Mouse (Mus musculus) left cerebral cortex, adult 18-20 months (tissue): Measurements from ENCODE around the gene Trmt44. TPM values are rescaled to one million over a fixed set of nuclear protein-coding genes. Genes with fewer than 3 reads are reported as not detected.
A peak's percentile ranks its signal among the peaks of the same experiment; 100 is the strongest.
"Not testable (repeated sequence)": the region's sequence is repeated elsewhere in the genome, so short reads cannot be mapped to it uniquely, and the experiment has no call there.

Source experiments
- DNase-seq, 2 experiments: peaks; one replicate each; pipeline ENCODE4 v3.0.0; 2021 to 2022; ENCODE audit warnings: low spot score in 2 of 2, mixed read lengths in 1 of 2
- total RNA-seq, 2 experiments: library from RNA; stranded (reverse); gene quantifications; 2 replicates each; pipeline ENCODE4 v1.2.3; 2021

The Trmt44 gene
- total RNA-seq, 2 experiments from 2014 or later: 9.0 to 9.7 TPM

GRCm38 (mm10) chr5:35592081-35592736 is 17.3 kb upstream of the Trmt44 start:
- no peak for DNase-seq

- no peak for DNase-seq
These were observed 16.6 kb upstream of the Trmt44 start for GRCm38 (mm10) chr5:35591497-35591896.

DNA sequence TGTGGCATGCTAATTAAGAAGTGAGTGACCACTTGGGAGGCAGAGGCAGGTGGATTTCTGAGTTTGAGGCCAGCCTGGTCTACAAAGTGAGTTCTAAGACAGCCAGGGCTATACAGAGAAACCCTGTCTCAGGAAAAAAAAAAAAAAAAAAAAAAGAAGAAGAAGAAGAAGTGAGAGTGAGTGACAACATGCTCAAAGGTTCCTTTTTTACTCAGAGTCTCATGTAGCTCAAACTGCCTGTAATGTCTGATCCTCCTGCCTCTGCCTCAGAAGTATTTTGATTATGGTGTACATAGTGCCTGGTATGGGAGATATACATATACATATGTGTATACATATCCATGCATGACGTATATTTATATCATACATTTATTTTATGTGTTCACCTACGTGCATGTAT is 9.4 kb upstream of the Trmt44 start:
- DNase-seq: not testable (repeated sequence)

- DNase-seq: no peak
These were observed 8.4 kb upstream of the Trmt44 start for GRCm38 (mm10) chr5:35583221-35583783.

- DNase-seq: peak; percentile 98 to 99
These were observed 7.8 kb upstream of the Trmt44 start, which contains the start of gene Acox3 for GRCm38 (mm10) chr5:35582445-35583220. TSS of gene Acox3 (plus strand) at chr5:35583040.

GRCm38 (mm10) chr5:35580156-35580922 is 5.5 kb upstream of the Trmt44 start:
- DNase-seq: no peak

DNA sequence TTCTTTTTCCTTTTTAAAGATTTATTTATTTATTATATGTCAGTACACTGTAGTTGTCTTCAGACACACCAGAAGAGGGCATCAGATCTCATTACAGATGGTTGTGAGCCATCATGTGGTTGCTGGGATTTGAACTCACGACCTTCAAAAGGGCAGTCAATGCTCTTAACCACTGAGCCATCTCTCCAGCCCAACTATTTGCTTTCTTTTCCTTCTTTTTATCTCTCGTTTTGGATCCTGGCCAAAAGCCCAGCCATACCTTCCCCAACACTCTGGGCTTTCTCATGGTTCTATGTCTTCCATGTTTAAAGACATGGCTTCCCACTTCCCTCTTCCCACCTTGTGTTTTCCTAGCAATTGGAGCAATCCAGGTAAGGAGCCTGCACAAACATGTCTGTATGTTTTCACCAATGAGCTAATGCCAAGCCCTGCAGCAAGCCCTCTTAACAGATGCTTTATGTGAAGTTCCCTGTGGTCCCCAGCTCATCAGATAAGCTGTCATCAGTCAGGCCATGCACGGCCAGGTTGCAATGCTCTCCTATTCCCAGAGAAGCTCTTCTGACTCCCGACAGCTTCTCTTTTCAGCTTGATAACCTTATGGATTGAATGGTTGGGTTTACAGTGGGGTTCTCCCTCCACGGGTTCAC is 4.5 kb upstream of the Trmt44 start:
- no peak for DNase-seq

- DNase-seq: no peak
These were observed 3.5 kb upstream of the Trmt44 start for GRCm38 (mm10) chr5:35578411-35578810.

GRCm38 (mm10) chr5:35576409-35577020 is 1.6 kb upstream of the Trmt44 start:
- no peak for DNase-seq

DNA sequence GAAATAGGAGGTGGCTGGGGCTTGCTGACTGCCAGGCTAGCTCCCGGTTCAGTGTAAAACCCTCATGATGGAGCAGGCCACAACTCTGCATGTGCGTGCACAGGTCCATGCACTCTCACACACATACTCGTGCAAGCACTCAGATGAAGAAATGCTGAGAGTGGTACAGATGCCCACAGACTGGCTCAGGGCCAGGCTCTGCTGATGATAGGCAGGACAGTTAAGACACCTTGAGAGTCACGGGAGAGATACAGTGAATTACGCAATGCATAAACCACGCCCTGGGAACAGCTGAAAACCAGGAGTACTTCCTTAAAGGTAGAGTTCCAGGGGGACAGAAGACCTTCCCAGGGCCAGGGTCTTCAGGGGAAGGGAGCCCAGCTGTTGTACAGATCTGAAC is 3.3 kb downstream of the Trmt44 start:
- DNase-seq: no peak

- DNase-seq: peak in 1 of 2 experiments; percentile 52
These were observed 8.2 kb downstream of the Trmt44 start for GRCm38 (mm10) chr5:35566632-35567031.

DNA sequence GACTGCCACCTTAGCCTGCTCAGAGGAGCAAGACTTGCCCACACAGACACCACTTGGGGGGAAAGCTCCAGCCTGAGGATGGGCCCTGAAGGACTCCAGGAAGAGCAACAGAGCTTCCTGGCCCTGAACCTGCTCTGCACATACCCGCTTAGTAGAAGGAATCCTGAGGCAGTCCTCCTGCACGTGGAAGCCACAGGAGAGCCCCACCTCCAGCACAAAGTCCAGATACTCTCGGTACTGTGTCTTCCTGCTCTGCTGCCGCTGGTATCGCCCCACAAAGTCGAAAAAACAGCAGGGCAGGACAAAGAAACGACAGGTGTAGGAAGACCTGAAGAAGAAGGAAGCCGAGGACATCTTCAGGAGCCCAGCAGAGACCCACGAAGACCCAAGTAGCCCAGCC is 9.7 kb downstream of the Trmt44 start:
- no peak for DNase-seq

DNA sequence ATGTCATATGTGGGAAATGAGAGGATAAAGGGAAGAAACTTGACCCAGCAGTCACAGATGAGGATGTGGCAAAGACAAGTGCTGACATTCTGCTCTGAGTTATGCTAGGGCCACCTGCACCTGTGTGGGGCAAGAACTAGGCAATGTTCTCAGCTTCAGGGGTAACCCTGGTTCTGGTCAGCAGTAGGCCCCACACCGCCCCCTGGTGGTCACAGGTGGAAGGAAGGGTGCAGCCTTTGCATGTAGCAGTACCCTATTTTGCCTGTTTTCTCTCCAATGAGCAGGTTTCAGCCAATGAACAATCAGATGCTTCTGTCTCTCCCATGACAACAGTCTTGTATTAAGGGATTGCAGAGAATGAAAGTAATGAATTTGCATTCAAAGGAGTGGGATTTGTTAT is 11.4 kb downstream of the Trmt44 start:
- peak; percentile 68 to 81 for DNase-seq

DNA sequence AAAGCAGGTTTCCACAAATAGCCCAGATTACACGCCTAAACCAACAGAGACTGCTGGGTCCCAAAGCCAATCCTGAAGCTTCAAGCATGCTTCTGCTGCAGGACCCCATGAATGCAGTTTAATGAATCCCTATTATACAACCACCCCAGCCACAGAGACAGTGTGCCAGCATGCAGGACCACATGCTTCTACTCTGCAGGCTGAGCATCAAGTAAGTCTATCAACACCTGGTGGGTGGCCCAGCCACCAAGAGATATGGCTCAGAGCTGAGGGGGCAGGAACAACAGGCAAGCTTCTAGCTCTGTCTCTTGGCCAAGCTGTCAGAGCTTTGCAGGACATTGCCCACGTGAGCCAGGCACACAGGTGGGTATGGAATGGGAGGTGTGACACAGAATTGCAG is 12.3 kb downstream of the Trmt44 start:
- peak; percentile 34 to 60 for DNase-seq

DNA sequence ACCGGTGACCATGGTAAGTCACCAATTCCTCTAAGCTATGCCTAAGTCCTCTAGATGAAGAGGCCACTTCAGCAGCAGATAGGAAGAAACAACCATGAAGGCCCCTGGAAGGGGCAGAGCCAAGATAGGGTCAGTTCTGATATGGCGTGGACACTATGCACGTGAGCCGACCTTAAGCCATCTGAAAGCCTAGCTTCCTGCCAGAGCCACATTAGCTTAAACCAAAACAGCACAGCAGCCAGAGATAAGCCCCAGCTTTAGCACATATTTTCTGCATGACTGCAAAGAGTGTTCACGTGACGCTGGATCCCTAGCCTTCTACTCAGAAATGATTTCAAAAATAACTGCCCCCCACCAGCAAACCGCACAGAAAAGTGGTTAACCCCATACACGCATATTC is 15.4 kb downstream of the Trmt44 start:
- no peak for DNase-seq

DNA sequence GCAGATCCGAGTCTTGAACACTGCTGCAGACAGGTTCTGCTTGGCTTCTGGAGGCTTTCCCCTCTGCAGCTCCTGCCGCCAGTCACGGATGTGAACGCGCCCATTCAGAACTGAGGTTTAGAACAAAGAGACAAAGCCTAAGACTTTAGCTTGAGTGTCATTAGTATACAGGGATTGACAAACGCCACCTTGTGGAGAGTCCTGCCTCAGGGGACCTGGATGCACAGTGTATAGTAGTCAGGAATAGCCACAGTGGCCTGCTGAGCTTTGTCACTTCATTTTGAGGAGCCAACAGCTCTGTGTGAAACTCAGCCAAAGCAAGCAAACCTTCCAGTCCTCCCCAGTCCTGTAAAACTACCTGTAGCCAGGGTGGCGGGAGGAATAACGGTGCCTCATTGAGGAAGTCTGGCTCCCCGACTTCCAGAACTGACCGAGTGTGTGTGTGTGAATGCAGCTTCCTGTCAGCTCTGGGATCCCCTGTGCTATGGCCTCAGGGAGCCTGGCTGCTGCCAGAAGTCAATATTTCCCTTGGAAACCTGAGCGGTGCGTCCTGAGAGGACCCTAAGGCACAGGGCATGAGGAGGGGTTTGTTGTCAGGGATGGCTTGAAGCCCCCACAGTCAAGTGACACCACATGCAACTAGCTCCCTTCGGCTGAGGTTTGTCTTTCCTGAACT is 16.8 kb downstream of the Trmt44 start:
- no peak for DNase-seq

GRCm38 (mm10) chr5:35556393-35556792 is 18.5 kb downstream of the Trmt44 start:
- no peak for DNase-seq

GRCm38 (mm10) chr5:35552838-35553539 is 21.9 kb downstream of the Trmt44 start:
- no peak for DNase-seq
